Mouse (Mus musculus) hematopoietic stem cell, adult 5-6 weeks (primary cell): ENCODE measurements around the gene Pet117. TPM values are rescaled to one million over a fixed set of nuclear protein-coding genes. Genes with fewer than 3 reads are reported as not detected.

Experiments
- ATAC-seq, 2 experiments: fragments of 125-278 bp in 1 of 2; replicated peaks in 1 of 2; 2 replicates each; pipeline ENCODE4 v1.8.0; 2016 to 2017; ENCODE audit warnings: inconsistent platforms in 2 of 2, mild to moderate bottlenecking in 2 of 2, moderate number of reproducible peaks in 2 of 2, low read depth in 1 of 2, moderate TSS enrichment in 1 of 2; ENCODE audit not compliant: low FRiP score in 2 of 2, poor library complexity in 2 of 2, severe bottlenecking in 2 of 2, insufficient read depth in 1 of 2, low TSS enrichment in 1 of 2
- total RNA-seq: library from RNA; stranded (forward); fragments of 172-1452, 232-1000 nt; gene quantifications from 2 replicates; pipeline ENCODE4 v1.2.3, GENCODE M21; 2017

Gene Pet117
- total RNA-seq, 1 experiment from 2014 or later, result not detected

GRCm38 (mm10) chr2:144371566-144371965 is 2.8 kb downstream of the Pet117 start:
- ATAC-seq, result no peak

GRCm38 (mm10) chr2:144373063-144373462 is 4.3 kb downstream of the Pet117 start:
- ATAC-seq, result no peak

- ATAC-seq, result no peak
Measured at GRCm38 (mm10) chr2:144375063-144375703, 6.4 kb downstream of the Pet117 start.

- ATAC-seq, result no peak
Measured at GRCm38 (mm10) chr2:144381293-144381692, 12.5 kb downstream of the Pet117 start.

GRCm38 (mm10) chr2:144381741-144382140 is 12.9 kb downstream of the Pet117 start:
- no peak for ATAC-seq

- ATAC-seq, result no peak
Measured at GRCm38 (mm10) chr2:144382624-144383138, 13.9 kb downstream of the Pet117 start.

- no peak for ATAC-seq
Measured at GRCm38 (mm10) chr2:144386296-144386695, 17.5 kb downstream of the Pet117 start.

GRCm38 (mm10) chr2:144388416-144388815 is 19.6 kb downstream of the Pet117 start:
- ATAC-seq, result no peak

GRCm38 (mm10) chr2:144399531-144399930 is 30.7 kb downstream of the Pet117 start:
- ATAC-seq, result no peak

GRCm38 (mm10) chr2:144400659-144401058 is 31.9 kb downstream of the Pet117 start:
- no peak for ATAC-seq

- ATAC-seq, result no peak
Measured at GRCm38 (mm10) chr2:144409037-144409436, 40.2 kb downstream of the Pet117 start.

GRCm38 (mm10) chr2:144410603-144411002 is 41.8 kb downstream of the Pet117 start:
- no peak for ATAC-seq

GRCm38 (mm10) chr2:144414646-144415045 is 45.9 kb downstream of the Pet117 start:
- ATAC-seq, result no peak

GRCm38 (mm10) chr2:144416859-144417258 is 48.1 kb downstream of the Pet117 start:
- no peak for ATAC-seq

GRCm38 (mm10) chr2:144418062-144418461 is 49.3 kb downstream of the Pet117 start:
- no peak for ATAC-seq

- ATAC-seq, result no peak
Measured at GRCm38 (mm10) chr2:144422094-144422675, 53.4 kb downstream of the Pet117 start.
